Mouse (Mus musculus): ENCODE results near the gene Syna.

DNA sequence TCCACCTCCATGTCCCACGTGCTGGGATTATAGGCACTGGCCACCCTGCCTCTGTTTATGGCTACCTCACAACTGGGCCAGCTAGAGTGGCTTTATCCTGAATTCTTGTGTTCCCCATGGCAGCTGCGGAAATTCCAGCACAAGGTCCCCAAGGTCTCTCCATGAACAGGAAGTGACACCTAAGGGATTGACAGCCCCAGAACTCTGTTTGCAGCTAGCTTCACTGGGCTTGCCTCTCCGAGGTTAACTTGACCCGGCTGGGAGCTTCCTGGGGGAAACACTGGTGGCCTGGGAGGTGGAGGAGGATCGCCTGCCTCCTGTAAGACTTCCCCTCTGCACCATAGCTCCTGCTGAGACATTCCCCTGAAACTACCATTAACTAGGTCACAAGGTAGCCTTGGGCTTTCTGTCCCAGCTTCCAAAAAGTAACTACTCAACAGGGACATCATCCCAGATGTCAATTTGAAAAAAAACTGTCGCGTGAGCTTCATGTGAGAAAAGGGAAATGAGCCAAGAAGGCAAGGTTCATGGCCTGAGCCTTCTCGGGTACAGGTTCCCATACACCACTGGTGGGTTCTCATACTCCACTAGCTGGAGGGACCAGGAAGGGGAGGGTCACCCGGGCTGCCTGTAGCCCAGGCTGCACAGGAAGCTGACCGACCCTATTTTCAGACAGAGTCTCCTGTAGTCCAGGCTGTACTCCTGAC lies 12.7 kb upstream of the Syna start:
- TF ChIP-seq POLR2A (IDR thresholded peaks at IDR 0.05; ENCODE audit: control insufficient read depth, extremely low read depth, insufficient read depth, low read length, poor library complexity) (no peak), CTCF (IDR thresholded peaks at IDR 0.05; ENCODE audit: borderline replicate concordance, control insufficient read depth, extremely low read depth, insufficient read depth, low read length, poor library complexity) (no peak)
